Mouse (Mus musculus) E14TG2a.4 (cell line): ENCODE measurements at regions not wholly inside any gene's neighbourhood (a gene's known extent, or its start where the extent isn't known, plus 50 kb on each side); places are given as distances from the start of the nearest gene placed in this dataset.

Experiments used
- CTCF ChIP-seq: conservative IDR thresholded peaks from 2 replicates; pipeline ENCODE4 v1.5.1; 2014; ENCODE audit warnings: low read length
- NANOG ChIP-seq: IDR thresholded peaks from 2 replicates; pipeline ENCODE4 v1.6.1; 2014; ENCODE audit warnings: borderline replicate concordance, low read length, mixed read lengths

DNA sequence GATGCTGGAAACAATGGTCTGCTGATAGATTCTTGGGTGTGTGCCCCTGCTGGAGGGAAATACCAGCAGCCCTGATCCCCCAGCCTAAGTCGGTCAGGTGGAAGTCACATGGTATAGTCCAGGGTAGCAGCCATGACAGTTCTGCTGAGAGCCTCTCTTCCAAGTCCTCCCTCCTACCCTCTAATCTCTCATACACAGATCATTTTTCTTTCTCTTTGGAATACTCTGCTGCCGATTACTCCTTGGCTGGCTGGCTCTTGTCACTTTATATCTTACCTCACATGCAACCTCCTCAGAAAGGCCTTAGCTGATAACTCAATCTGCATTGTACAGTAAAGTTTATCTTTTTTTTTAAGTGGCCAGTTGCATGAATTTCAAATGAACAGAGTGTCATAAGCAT, 162.5 kb upstream of the Kbtbd8 start:
- TF ChIP-seq CTCF (no peak), NANOG (no peak)
